Comparison of ENCODE assay signal across 32 mouse cellular contexts in genomic region chr9:103678531-103679060, GRCm38 (mm10).
DNase-seq lines count a peak whose midpoint lies in the region; ATAC-seq lines count a peak whose summit lies in the region.
"Had no signal": no experiment of that assay in that cellular context is flagged by ENCODE, and none has a peak within 500 bp of the region (broad histone marks: within the 10 kb centered on the region; RNA-seq: fewer than 3 reads in every experiment).

No protein-coding gene starts in this region.

- H3K4me2 ChIP-seq in heart, embryonic 11.5 days = peak overlapping the region; percentile 50
- H3K4me2 ChIP-seq: embryonic facial prominence, embryonic 12.5 days; hindbrain, embryonic 12.5 days; intestine, embryonic 15.5 days; midbrain, embryonic 13.5 days; neural tube, embryonic 13.5 days had no signal

- H3K27me3 ChIP-seq in heart, embryonic 11.5 days (ENCODE audit: control insufficient read depth, insufficient read depth, low read length) = no peaks in the 10 kb centered on the region
- H3K27me3 ChIP-seq in megakaryocyte, embryonic 14.5 days (replicated peaks) = peaks cover 4% of the 10 kb centered on the region
- H3K27me3 ChIP-seq: embryonic facial prominence, embryonic 12.5 days; hindbrain, embryonic 12.5 days; intestine, embryonic 15.5 days; midbrain, embryonic 13.5 days; neural tube, embryonic 13.5 days; Patski had no signal

- H3K4me1 ChIP-seq in heart, embryonic 11.5 days (ENCODE audit: control insufficient read depth, insufficient read depth, low read length) = peaks cover 62% of the 10 kb centered on the region
- peaks cover 7% of the 10 kb centered on the region; the same call in 1 of the 2 replicates for H3K4me1 ChIP-seq in megakaryocyte, embryonic 14.5 days

- H3K36me3 ChIP-seq in heart, embryonic 11.5 days (ENCODE audit: control insufficient read depth, insufficient read depth, low read length) = no peaks in the 10 kb centered on the region
- H3K36me3 ChIP-seq in megakaryocyte, embryonic 14.5 days (replicated peaks; ENCODE audit: low read length) = no peaks in the 10 kb centered on the region
- H3K36me3 ChIP-seq: embryonic facial prominence, embryonic 12.5 days; G1E; hindbrain, embryonic 12.5 days; intestine, embryonic 15.5 days; midbrain, embryonic 13.5 days; neural tube, embryonic 13.5 days had no signal

- WGBS in heart, embryonic 11.5 days (ENCODE audit: insufficient replicate concordance) = 35% methylated on average over 7 of the region's 7 CpGs

- DNase-seq in cerebellum, adult 9-11 months = peak; percentile 40
- DNase-seq in cerebellum, adult 18-20 months = no peak
- DNase-seq in heart, postnatal 14 days = no peak
- DNase-seq in kidney, adult 9 months = no peak
- DNase-seq in frontal cortex, postnatal 25 days (ENCODE audit: low spot score in 2 of 2) = no peak
- DNase-seq: adrenal gland, postnatal 10 days; cerebellum, adult 11 months; cerebellum, postnatal 25 days; gastrocnemius, postnatal 25 days; kidney, postnatal 4 days; layer of hippocampus, adult 9-11 months; liver; lung, adult 2 months; lung, postnatal 14 days; right cerebral cortex, postnatal 4 days; thymus, adult 2 months; thymus, postnatal 36 days had no signal

- peak overlapping the region; percentile 72 for H3K9ac ChIP-seq in heart, embryonic 11.5 days (ENCODE audit: low read depth, low read length)
- H3K9ac ChIP-seq: embryonic facial prominence, embryonic 12.5 days; hindbrain, embryonic 12.5 days; intestine, embryonic 15.5 days; liver, embryonic 14.5 days; midbrain, embryonic 13.5 days; neural tube, embryonic 13.5 days had no signal

- H3K4me3 ChIP-seq in heart, embryonic 11.5 days (ENCODE audit: low read depth, low read length) = no peak overlapping the region
- H3K4me3 ChIP-seq in megakaryocyte, embryonic 14.5 days (replicated peaks) = peak overlapping the region; percentile 46
- H3K4me3 ChIP-seq: embryonic facial prominence, embryonic 12.5 days; hindbrain, embryonic 12.5 days; intestine, embryonic 15.5 days; midbrain, embryonic 13.5 days; neural tube, embryonic 13.5 days had no signal

- intact Hi-C loops in heart, postnatal 14 days (cut with DNase I) = no loop called here

- no peaks in the 10 kb centered on the region for H3K9me3 ChIP-seq in heart, embryonic 11.5 days (replicated peaks; ENCODE audit: control insufficient read depth, low read length)
- no peaks in the 10 kb centered on the region for H3K9me3 ChIP-seq in megakaryocyte, embryonic 14.5 days
- H3K9me3 ChIP-seq: embryonic facial prominence, embryonic 12.5 days; hindbrain, embryonic 12.5 days; intestine, embryonic 15.5 days; midbrain, embryonic 13.5 days; neural tube, embryonic 13.5 days had no signal

- ATAC-seq in heart, embryonic 11.5 days (replicated peaks; ENCODE audit: insufficient number of reproducible peaks, low FRiP score, low TSS enrichment) = no peak
- no peak for ATAC-seq in megakaryocyte, adult 5-6 weeks (ENCODE audit: poor library complexity, severe bottlenecking)
- ATAC-seq: forebrain, embryonic 14.5 days; hindbrain, postnatal 0 days; midbrain, embryonic 13.5 days; Patski had no signal

- peak overlapping the region; percentile 96 for H3K27ac ChIP-seq in heart, embryonic 11.5 days (ENCODE audit: low read depth, low read length)
- H3K27ac ChIP-seq: embryonic facial prominence, embryonic 12.5 days; hindbrain, embryonic 12.5 days; hindbrain, postnatal 0 days; intestine, embryonic 15.5 days; kidney, postnatal 0 days; liver, embryonic 14.5 days; midbrain, embryonic 13.5 days; neural tube, embryonic 13.5 days; stomach, postnatal 0 days had no signal
